Mouse (Mus musculus) bone marrow, adult 2 months (tissue): ENCODE measurements around the gene Arid1b.

ENCODE experiments used
- CTCF ChIP-seq: fragments of 200-500 bp; IDR thresholded peaks from 2 replicates; pipeline ENCODE4 v1.5.1; 2011; ENCODE audit warnings: low read length, control low read depth; ENCODE audit not compliant: control insufficient read depth, insufficient read depth
- POLR2A ChIP-seq: fragments of 200-500 bp; IDR thresholded peaks from 2 replicates; pipeline ENCODE4 v1.6.1; 2011; ENCODE audit warnings: low read depth, mild to moderate bottlenecking, control low read depth, low read length, borderline replicate concordance; ENCODE audit not compliant: control insufficient read depth

DNA sequence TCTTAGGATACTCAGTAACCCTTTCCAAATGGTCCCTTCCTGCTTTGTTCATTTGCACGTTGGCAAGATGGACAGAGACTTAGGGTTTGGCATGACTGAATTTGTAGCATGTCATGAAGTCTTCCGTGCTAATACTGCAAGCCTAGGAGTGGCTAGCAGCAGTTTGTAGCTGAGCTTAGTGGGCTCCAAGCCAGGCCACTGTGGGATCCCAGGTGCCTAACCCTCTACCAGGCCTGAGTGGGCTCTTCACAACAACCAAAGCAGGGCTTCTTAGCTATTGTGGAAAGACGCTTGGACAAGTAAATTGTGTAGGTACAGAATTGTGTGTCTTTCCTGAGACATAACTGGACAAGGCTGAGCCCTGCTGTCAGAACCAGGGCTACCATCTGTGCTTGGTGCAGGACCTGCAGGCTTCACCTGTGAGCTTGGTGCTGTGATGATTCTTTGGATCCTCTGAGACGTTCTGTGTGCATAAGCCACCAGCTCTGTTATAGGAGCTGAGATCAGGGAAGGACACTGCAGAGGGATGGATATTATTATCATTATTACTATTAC lies 286.4 kb downstream of the Arid1b start:
- no peak for TF ChIP-seq CTCF
- no peak for TF ChIP-seq POLR2A
